Mouse (Mus musculus) layer of hippocampus, adult 2 months (tissue): Measurements from ENCODE around the gene Plekhb2. TPM values are rescaled to one million over a fixed set of nuclear protein-coding genes. Genes with fewer than 3 reads are reported as not detected.

Source experiments
- DNase-seq, 2 experiments: peaks; one replicate each; pipeline ENCODE4 v3.0.0; 2022; ENCODE audit warnings: low spot score in 2 of 2
- H3K27ac ChIP-seq: fragments of 200-600 bp; 2 replicates; pipeline ENCODE4 v1.8.1; 2022
- H3K4me3 ChIP-seq: fragments of 200-600 bp; 2 replicates; pipeline ENCODE4 v1.8.1; 2022; ENCODE audit warnings: mild to moderate bottlenecking
- CTCF ChIP-seq: fragments of 200-600 bp; conservative IDR thresholded peaks from 2 replicates; pipeline ENCODE4 v1.8.1; 2022; ENCODE audit warnings: antibody characterized with exemption, mild to moderate bottlenecking, moderate library complexity
- total RNA-seq, 2 experiments: library from RNA; stranded (reverse); gene quantifications; 2 replicates each; pipeline ENCODE4 v1.2.3; 2021

The Plekhb2 gene
- total RNA-seq, 2 experiments from 2014 or later, result 189 to 208 TPM

DNA sequence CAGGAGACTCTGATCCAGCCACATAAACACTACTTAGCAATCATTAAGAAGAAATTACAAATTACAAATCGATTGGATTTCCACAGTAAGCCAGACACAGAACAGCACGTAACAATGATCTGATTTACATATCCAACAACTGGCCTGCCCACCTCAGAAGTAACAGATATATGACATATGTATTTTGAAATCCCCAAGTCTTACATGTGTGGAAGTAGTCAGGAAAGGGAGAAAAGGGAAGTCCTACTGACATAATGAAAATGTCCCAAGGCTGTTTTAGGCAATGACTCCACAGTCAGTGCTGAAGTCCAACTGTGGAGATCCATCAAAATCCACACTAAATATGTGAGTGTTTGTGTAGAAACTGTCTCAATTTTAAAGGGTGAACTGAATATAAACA lies 28.4 kb upstream of the Plekhb2 start:
- TF ChIP-seq CTCF, result no peak
- H3K4me3 ChIP-seq, result no peak overlapping the region
- DNase-seq, result no peak
- no peak overlapping the region; the same call in 1 of the 2 replicates for H3K27ac ChIP-seq

DNA sequence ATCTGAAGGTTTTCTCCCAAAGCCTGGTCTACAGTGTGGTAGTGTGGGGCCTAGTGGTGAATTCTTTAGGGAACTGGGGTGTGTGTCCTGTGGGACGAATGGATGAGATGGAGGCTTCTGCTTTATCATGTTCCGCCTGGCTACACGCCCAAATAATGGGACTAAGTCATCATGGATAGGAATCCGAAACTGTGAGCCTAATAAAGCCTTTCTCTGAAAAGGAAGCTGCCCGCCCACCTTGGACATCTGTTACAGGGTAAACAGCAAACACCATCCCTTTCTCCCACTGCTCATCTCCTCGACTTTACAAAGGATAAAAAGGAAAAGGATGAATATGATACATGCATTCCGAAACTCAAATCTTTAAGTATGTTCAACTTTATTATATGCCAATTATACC lies 27.8 kb upstream of the Plekhb2 start:
- no peak for TF ChIP-seq CTCF
- no peak for DNase-seq
- Histone ChIP-seq H3K27ac (0 out of 2 replicates have a peak overlapping the region, but pooled peaks have one; percentile 32), H3K4me3 (no peak overlapping the region)

DNA sequence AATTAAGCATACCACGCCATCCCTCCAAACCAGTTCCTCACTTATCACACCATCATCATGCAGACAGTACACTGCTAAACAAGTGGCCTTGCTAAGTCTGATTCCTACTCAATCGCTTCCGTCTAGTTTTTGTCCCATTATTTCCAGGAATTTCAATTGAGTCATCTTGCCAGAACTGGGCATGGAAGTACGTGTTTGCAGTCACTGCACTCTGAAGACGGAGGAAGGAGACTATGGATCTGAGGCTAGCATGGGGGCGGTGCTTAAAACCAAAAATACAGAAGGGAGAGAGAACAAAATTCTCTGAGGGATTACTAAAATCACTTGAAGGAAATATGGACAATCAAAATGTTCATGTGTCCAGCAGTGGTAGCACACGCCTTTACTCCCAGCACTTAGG lies 27.0 kb upstream of the Plekhb2 start:
- no peak for TF ChIP-seq CTCF
- H3K27ac ChIP-seq, result peak overlapping the region; percentile 32; the same call in 1 of the 2 replicates
- DNase-seq, result no peak
- H3K4me3 ChIP-seq, result no peak overlapping the region

DNA sequence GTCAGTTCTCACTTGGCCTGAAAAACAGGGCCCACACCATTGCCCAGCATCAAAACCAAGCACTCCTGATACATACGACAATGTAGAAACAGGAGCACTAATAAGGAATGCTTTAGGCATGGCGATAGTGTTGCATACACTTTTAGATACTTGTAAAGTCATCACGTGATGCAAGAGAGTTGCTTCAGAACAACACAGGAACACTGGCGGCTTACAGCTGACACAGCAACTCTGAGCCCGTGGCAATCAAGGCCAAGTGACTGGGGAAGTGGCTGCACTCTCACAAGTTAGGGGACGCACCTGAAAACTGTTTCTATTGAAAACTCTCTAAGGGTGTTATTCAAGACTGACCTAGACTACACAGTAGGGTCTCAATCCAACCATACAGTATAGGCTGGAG lies 26.4 kb upstream of the Plekhb2 start:
- no peak for TF ChIP-seq CTCF
- no peak overlapping the region for H3K4me3 ChIP-seq
- DNase-seq, result no peak

DNA sequence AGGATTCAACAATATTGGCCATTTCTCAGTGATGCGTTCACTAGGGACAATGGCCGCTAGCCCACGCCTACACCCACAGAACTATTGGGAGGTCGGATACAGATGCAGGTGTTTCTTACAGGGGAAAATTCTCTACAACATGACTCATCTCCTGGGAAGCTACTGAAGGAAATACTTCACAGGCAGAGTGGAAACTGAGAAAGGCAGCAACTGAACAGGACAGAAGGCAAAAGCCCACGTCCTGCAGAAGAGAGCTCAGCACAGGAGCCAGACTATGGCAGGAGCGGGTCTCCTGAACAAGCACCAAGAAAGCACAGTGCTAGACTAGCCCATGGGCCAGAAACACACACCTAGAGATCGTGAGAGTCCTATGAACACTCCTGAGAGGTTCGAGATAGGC lies 25.6 kb upstream of the Plekhb2 start:
- TF ChIP-seq CTCF, result no peak
- peak overlapping the region; percentile 46; the same call in 1 of the 2 replicates for H3K27ac ChIP-seq
- H3K4me3 ChIP-seq, result no peak overlapping the region
- no peak for DNase-seq

More for the DNA sequence above, 26.4 kb upstream of the Plekhb2 start:
- peak overlapping the region; percentile 46; the same call in 1 of the 2 replicates for H3K27ac ChIP-seq

DNA sequence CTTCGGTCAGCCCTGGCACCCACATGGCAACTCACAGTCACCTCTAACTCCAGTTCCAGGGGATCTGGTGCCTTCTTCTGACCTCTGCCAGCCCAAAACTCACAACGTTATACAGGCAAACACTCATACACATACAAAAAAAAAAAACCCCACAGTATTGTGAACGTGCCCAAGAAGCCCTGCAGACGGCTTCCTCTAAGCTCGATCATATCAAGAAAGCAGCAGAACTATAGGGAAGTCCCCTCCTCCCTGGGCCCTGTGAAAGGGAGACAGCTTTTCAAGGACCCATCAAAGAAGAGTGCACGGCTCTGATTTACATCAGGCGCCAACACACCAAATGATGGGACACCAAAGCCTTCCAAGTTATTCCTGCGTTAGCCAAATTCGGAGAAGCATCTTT lies 23.9 kb upstream of the Plekhb2 start:
- TF ChIP-seq CTCF, result no peak

DNA sequence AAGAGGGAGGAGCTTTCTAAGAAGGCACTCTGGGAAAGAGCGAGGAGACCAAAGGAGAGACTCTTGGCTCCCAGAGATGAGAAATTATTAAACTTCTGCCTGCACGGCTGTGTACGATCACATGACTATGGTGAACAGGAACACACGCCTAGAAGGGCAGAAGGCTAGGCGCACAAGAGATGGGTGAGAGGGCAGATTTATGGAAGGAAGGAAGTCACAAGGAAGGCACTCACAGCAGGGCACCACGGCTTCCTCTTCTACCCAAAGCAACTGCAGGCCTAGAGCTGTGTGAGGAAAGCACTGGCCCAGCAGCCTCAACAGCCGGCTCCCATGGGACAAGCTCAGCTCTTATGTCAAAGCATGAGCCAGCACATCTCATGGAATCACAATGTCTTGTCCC lies 21.9 kb upstream of the Plekhb2 start:
- DNase-seq, result no peak
- TF ChIP-seq CTCF, result no peak
- no peak overlapping the region for H3K4me3 ChIP-seq
- H3K27ac ChIP-seq, result no peak overlapping the region

More for the DNA sequence above, 23.9 kb upstream of the Plekhb2 start:
- Histone ChIP-seq H3K27ac (no peak overlapping the region), H3K4me3 (no peak overlapping the region)
- no peak for DNase-seq

DNA sequence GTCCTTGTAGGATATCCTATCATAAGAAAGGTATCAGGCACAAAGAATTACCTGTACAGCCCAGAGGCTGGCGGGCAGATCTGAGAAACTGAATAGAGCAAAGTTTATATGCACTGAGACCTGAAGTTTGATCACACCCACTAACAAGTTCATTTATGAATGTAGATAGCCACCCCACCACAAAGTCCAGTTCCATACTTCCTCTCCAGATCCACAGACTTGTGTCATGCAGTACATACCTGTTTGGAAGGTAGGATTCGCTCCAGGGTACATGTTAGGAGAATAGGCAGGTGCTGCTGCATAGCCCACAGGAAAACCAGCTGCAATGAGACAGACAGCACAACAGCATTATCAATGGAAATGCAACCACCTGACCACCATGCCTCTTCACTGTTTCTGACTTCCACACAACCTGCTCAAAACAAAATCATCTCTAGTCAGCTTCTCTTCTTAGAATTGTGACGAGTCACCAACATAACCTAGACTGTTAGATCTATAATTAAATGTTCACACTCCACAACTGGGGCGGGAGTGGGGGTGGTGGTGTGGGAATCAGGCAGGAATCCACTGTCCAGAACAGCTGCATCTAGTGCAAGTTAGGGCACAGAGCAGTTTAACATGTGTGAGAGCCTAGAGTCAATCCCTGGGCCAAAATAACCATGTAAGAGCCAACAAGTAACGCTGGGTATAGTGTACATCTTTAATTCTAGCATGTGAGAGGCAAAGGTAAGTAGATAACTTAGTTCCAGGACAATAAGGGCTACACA lies 21.1 kb upstream of the Plekhb2 start:
- TF ChIP-seq CTCF, result no peak
- Histone ChIP-seq H3K4me3 (no peak overlapping the region), H3K27ac (no peak overlapping the region)
- DNase-seq, result no peak

DNA sequence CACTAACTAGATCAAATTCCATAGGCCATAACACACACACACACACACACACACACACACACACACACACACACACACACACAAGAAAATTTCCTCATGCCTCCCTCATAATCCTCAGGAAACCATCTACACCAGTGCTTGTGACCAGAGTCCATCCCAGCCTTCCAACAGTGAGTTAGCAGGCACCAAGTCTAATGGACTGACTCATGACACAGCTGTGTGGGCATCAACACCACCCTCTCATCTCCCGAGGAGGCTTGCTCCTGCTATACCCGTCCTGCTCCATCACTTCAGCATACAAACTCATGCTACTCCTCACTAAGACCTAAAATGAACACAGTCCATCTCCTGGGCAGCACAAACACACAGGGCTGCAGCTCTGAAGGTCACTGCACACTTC lies 18.8 kb upstream of the Plekhb2 start:
- no peak overlapping the region for H3K27ac ChIP-seq
- no peak for DNase-seq
- TF ChIP-seq CTCF, result no peak

DNA sequence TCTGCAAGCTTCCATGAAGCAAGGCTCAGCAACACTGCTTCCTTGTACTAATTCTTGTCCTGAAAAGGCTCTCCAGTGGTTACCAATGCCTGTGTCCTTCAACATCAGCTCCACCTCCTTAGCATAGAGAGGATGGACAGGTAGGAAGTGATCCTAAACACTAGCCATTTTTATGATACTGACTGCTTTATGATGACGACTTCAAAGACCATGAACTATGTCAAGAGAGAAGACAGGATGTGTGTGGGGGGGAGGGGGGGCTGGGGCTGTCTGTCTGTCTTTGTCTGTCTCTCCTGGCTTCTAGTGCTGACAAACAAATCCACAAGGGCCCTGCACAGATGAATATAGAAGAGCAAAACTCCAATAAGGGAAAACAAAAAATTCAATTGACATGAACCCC lies 18.4 kb upstream of the Plekhb2 start:
- DNase-seq, result no peak
- H3K4me3 ChIP-seq, result no peak overlapping the region
- TF ChIP-seq CTCF, result no peak
- no peak overlapping the region for H3K27ac ChIP-seq

More for the DNA sequence above, 18.8 kb upstream of the Plekhb2 start:
- H3K4me3 ChIP-seq, result no peak overlapping the region

DNA sequence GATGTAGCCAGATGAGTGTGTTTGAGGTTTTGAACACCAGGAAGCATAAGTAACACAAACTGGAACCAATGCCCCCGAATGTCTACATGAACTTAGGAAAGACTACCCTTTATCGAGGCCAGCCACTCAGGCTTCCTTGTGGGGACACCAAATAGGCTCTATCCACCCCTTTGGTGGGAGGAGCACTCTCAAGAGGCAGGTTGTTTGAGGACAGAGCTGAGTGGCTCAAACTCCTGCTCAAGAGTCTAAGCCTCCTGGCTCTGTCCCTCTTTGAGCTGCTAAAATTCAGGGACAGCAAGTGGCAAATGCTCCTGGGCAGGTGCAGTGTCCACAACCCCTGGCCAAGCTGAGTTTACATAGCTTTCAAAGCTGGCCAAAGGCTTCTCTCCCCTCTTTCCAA lies 14.9 kb upstream of the Plekhb2 start:
- no peak overlapping the region for H3K4me3 ChIP-seq
- no peak overlapping the region for H3K27ac ChIP-seq
- no peak for DNase-seq
- no peak for TF ChIP-seq CTCF

DNA sequence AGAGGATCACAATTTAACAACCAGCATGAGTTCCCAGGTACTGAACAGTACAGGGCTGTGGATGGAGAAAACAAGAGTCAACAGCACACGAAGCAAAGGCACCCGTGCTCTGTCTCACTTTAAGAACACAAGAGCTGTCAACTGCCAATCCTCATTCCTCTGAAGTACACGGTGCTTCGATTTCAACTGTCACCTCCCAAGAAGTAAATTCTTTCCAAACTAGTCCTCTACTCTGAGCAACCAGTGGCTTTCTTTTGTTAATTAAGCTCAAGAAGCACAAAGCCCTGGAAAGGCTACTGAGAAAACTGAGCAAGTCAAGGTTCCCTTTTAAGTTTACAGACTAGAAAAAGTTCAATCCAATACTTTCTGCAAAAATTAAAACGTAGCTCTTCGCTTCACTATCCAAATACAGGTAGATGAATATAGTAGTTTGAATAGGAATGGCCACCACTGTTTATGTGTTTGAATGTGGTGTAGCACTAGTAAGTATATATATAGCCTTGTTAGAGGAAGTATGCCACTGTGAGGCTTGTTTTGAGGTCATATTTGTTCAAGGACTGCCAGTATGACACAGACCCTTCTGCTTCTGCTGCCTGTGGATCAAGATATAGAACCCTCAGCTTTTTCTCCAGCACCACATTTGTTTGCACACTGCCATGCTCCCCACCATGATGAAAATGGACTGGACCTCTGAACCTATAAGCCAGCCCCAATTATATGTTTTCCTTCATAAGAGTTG lies 11.7 kb upstream of the Plekhb2 start:
- Histone ChIP-seq H3K27ac (peak overlapping the region; percentile 43), H3K4me3 (no peak overlapping the region)
- TF ChIP-seq CTCF, result no peak
- DNase-seq, result no peak

DNA sequence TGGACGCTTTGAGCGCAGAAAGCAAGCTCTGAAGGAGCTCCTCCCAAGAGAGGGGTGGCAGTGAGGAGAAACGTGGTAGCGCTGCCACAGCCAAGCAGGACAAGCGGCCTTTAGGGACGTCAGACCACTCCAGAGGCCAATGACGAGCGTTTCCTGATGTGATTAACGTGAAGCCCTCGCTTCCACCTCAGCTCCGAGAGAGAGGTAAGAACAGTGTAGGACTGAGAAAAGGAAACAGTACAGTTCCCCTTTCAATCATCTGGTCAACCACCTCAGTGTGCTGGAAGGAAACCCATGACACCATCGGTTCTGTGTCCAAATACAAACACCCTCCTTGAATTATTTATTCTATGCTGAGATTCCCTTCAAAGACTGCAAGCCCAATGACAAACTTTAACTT lies 10.5 kb upstream of the Plekhb2 start:
- no peak for DNase-seq
- H3K4me3 ChIP-seq, result peak overlapping the region; percentile 11; the same call in 1 of the 2 replicates
- peak overlapping the region; percentile 57 for H3K27ac ChIP-seq
- no peak for TF ChIP-seq CTCF
